Comparison of ENCODE assay signal across 12 mouse cellular contexts in the genomic region with DNA sequence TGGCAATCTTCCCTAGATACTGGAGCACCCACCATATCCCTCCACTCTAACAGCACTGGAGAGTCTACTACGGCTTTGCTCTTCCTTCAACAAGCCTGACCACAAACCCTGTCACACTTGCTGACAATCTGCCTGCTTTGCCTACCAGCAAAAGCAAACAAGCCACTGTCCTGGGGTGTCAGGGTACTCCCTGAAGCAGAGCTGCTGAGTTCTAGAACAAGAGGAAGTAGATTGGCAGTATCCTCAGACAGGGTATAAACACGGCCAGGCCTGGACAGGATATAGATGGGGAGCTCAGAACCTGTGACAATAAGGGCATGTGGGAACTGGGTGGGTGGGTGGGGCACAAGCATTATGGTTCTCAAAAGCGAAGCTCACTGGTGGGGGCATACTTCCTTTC. TPM values are rescaled to one million over a fixed set of nuclear protein-coding genes. Genes with fewer than 3 reads are reported as not detected.
A peak's percentile ranks its signal among the peaks of the same experiment; 100 is the strongest.
DNase-seq lines count a peak whose midpoint lies in the region; TF ChIP-seq lines count a peak whose summit lies in the region.
"Had no signal": no experiment of that assay in that cellular context is flagged by ENCODE, and none has a peak within 500 bp of the region (broad histone marks: within the 10 kb centered on the region; RNA-seq: fewer than 3 reads in every experiment).

No protein-coding gene starts in this region.

- no peaks in the 10 kb centered on the region; the same call in 1 of the 2 replicates for H3K36me3 ChIP-seq in kidney, adult 2 months (ENCODE audit: control insufficient read depth, insufficient read depth, low read length)
- H3K36me3 ChIP-seq in embryonic facial prominence, embryonic 10.5 days (replicated peaks): peaks cover 64% of the 10 kb centered on the region
- H3K36me3 ChIP-seq: midbrain, embryonic 15.5 days had no signal

- peak overlapping the region; percentile 3; the same call in 1 of the 2 replicates for H3K27ac ChIP-seq in kidney, adult 2 months (ENCODE audit: insufficient read depth, low read depth, low read length)
- peak overlapping the region; percentile 45; the same call in 1 of the 2 replicates for H3K27ac ChIP-seq in embryonic facial prominence, embryonic 10.5 days (replicated peaks)
- H3K27ac ChIP-seq: hindbrain, embryonic 15.5 days; midbrain, embryonic 15.5 days had no signal

- H3K9me3 ChIP-seq in embryonic facial prominence, embryonic 10.5 days: no peaks in the 10 kb centered on the region
- H3K9me3 ChIP-seq: hindbrain, embryonic 15.5 days; midbrain, embryonic 15.5 days had no signal

- H3K4me3 ChIP-seq in kidney, adult 2 months (ENCODE audit: insufficient read depth, low read depth, low read length): no peak overlapping the region
- H3K4me3 ChIP-seq in embryonic facial prominence, embryonic 10.5 days: no peak overlapping the region
- H3K4me3 ChIP-seq: erythroblast, embryonic 14.5 days; hindbrain, embryonic 15.5 days; midbrain, embryonic 15.5 days had no signal

- H3K27me3 ChIP-seq in kidney, adult 2 months (replicated peaks; ENCODE audit: control insufficient read depth, insufficient read depth, low read length): no peaks in the 10 kb centered on the region
- no peaks in the 10 kb centered on the region for H3K27me3 ChIP-seq in embryonic facial prominence, embryonic 10.5 days (replicated peaks; ENCODE audit: low read depth, poor library complexity, severe bottlenecking)
- H3K27me3 ChIP-seq: hindbrain, embryonic 15.5 days; midbrain, embryonic 15.5 days had no signal

- peaks cover 49% of the 10 kb centered on the region for H3K4me1 ChIP-seq in kidney, adult 2 months (ENCODE audit: control insufficient read depth, insufficient read depth, low read length)
- H3K4me1 ChIP-seq in embryonic facial prominence, embryonic 10.5 days: peaks cover 53% of the 10 kb centered on the region
- H3K4me1 ChIP-seq: midbrain, embryonic 15.5 days had no signal

- DNase-seq in kidney, adult 2 months: no peak
- no peak for DNase-seq in kidney, adult 9 months
- peak; percentile 49 for DNase-seq in 416B (ENCODE audit: low read depth)
- peak; percentile 56 to 65 for DNase-seq in B cell, adult 2 months
- no peak for DNase-seq in embryonic facial prominence, embryonic 10.5 days (ENCODE audit: low spot score)
- DNase-seq in adrenal gland, postnatal 36 days: no peak
- DNase-seq in kidney, postnatal 25 days: no peak
- DNase-seq: layer of hippocampus, adult 9-11 months; thymus, postnatal 25 days had no signal

- 75% methylated on average over 3 of the region's 3 CpGs for WGBS in kidney, adult 2 months
- 88% methylated on average over 3 of the region's 3 CpGs for WGBS in embryonic facial prominence, embryonic 10.5 days

- TF ChIP-seq CTCF in kidney, adult 2 months (conservative IDR thresholded peaks at IDR 0.05; ENCODE audit: insufficient read depth, insufficient read length, low read depth, low read length): no peak

- no peak for TF ChIP-seq POLR2A in kidney, adult 2 months (IDR thresholded peaks at IDR 0.05; ENCODE audit: low read depth, low read length)

RNA-seq across cellular contexts. Expression of a gene that starts 35.0 kb away (rescaled TPM):
- 3.9 and 5.6 TPM in 2 replicates for polyA plus RNA-seq in kidney, adult 2 months (2012; rRNA removed)
- polyA plus RNA-seq in embryonic facial prominence, embryonic 10.5 days (2016; fragmentation: Nextera tagmentation; extraction: Ambion mirVana): 4.2 and 4.3 TPM in 2 replicates
- 1 to 10 TPM; 1.9 to 2.7 TPM for total RNA-seq in adrenal gland, postnatal 36 days (2021)

RNA-seq across cellular contexts. Expression of a gene that starts 35.1 kb away (rescaled TPM):
- polyA plus RNA-seq in kidney, adult 2 months (2012; rRNA removed): 283 and 372 TPM in 2 replicates
- polyA plus RNA-seq in embryonic facial prominence, embryonic 10.5 days (2016; fragmentation: Nextera tagmentation; extraction: Ambion mirVana): 159 and 164 TPM in 2 replicates
- total RNA-seq in adrenal gland, postnatal 36 days (2021): 100 to 1,000 TPM; 166 to 176 TPM

RNA-seq across cellular contexts. Expression of a gene that starts 35.5 kb away (rescaled TPM):
- polyA plus RNA-seq in kidney, adult 2 months (2012; rRNA removed): 1.3 and 1.5 TPM in 2 replicates
- polyA plus RNA-seq in embryonic facial prominence, embryonic 10.5 days (2016; fragmentation: Nextera tagmentation; extraction: Ambion mirVana): 4.4 and 4.8 TPM in 2 replicates
- total RNA-seq in adrenal gland, postnatal 36 days (2021): under 1 TPM; 0.53 to 0.56 TPM

RNA-seq across cellular contexts. Expression of a gene that starts 50.0 kb away (rescaled TPM):
- polyA plus RNA-seq in kidney, adult 2 months (2012; rRNA removed): 0.11 and 0.16 TPM in 2 replicates
- 0.39 and 0.54 TPM in 2 replicates for polyA plus RNA-seq in embryonic facial prominence, embryonic 10.5 days (2016; fragmentation: Nextera tagmentation; extraction: Ambion mirVana)
- under 1 TPM in 1 of 2 experiments, not detected in 1; 0.10 TPM for total RNA-seq in adrenal gland, postnatal 36 days (2021)
- polyA plus RNA-seq: erythroblast, embryonic 14.5 days had no signal

RNA-seq across cellular contexts. Expression of a gene that starts 58.7 kb away (rescaled TPM):
- 60.1 and 60.9 TPM in 2 replicates for polyA plus RNA-seq in kidney, adult 2 months (2012; rRNA removed)
- polyA plus RNA-seq in embryonic facial prominence, embryonic 10.5 days (2016; fragmentation: Nextera tagmentation; extraction: Ambion mirVana): 57.3 and 59.9 TPM in 2 replicates
- total RNA-seq in adrenal gland, postnatal 36 days (2021): 10 to 100 TPM; 93.2 to 94.3 TPM

Comparison
In these comparisons a context has a peak if more than half of its experiments do, and no peak if none do; other contexts are left out.
1. DNase-seq: peak in 416B (single experiment) and B cell, adult 2 months (2 of 2); none in kidney, adult 2 months (single experiment), kidney, adult 9 months (single experiment), embryonic facial prominence, embryonic 10.5 days (single experiment), adrenal gland, postnatal 36 days (0 of 2) and kidney, postnatal 25 days (0 of 2).